Mouse (Mus musculus) adrenal gland, adult 18-20 months (tissue): Measurements from ENCODE around the gene Gm14214. TPM values are rescaled to one million over a fixed set of nuclear protein-coding genes. Genes with fewer than 3 reads are reported as not detected.

Experiments used
- DNase-seq, 2 experiments: peaks; one replicate each; pipeline ENCODE4 v3.0.0; 2021 to 2022; ENCODE audit warnings: low spot score in 2 of 2
- long read RNA-seq, 2 experiments: library from polyadenylated mRNA; stranded (forward); transcript quantifications; one replicate each; pipeline ENCODE4 v2.0.0; 2021
- total RNA-seq, 2 experiments: library from RNA; stranded (reverse); gene quantifications; 1 replicate in 1 of 2; 2 replicates in 1 of 2; pipeline ENCODE4 v1.2.3; 2021

Gm14214 gene
- total RNA-seq = not detected
- long read RNA-seq, experiment 1 = 0 reads
- long read RNA-seq, experiment 2 = 0 reads

- no peak for DNase-seq
Measured at GRCm38 (mm10) chr2:154769930-154770329, at the start of gene Gm14214. Gene Gm14214, minus strand, starts transcription at chr2:154770030.

- no peak for DNase-seq
Measured at GRCm38 (mm10) chr2:154818599-154818998, 48.8 kb upstream of the Gm14214 start.

GRCm38 (mm10) chr2:154817788-154818187 lies 48.0 kb upstream of the Gm14214 start:
- DNase-seq = peak in 1 of 2 experiments; percentile 35

- DNase-seq = no peak
Measured at GRCm38 (mm10) chr2:154817089-154817488, 47.3 kb upstream of the Gm14214 start.

GRCm38 (mm10) chr2:154813426-154813825 lies 43.6 kb upstream of the Gm14214 start:
- DNase-seq = no peak

- DNase-seq = no peak
Measured at GRCm38 (mm10) chr2:154810821-154811220, 41.0 kb upstream of the Gm14214 start.

GRCm38 (mm10) chr2:154809107-154809762 lies 39.4 kb upstream of the Gm14214 start:
- DNase-seq = no peak

GRCm38 (mm10) chr2:154807689-154808088 lies 37.9 kb upstream of the Gm14214 start:
- no peak for DNase-seq

GRCm38 (mm10) chr2:154803845-154804244 lies 34.0 kb upstream of the Gm14214 start:
- no peak for DNase-seq

GRCm38 (mm10) chr2:154803372-154803771 lies 33.5 kb upstream of the Gm14214 start:
- no peak for DNase-seq

- peak; percentile 78 to 83 for DNase-seq
Measured at GRCm38 (mm10) chr2:154791661-154792642, 22.1 kb upstream of the Gm14214 start.

- peak; percentile 93 for DNase-seq
Measured at GRCm38 (mm10) chr2:154790656-154791483, 21.0 kb upstream of the Gm14214 start, which contains the start of the genes Raly and a. Gene Raly, plus strand, starts transcription at chr2:154791096. Gene a, plus strand, starts transcription at chr2:154791402.

GRCm38 (mm10) chr2:154789977-154790655 lies 20.3 kb upstream of the Gm14214 start:
- peak in 1 of 2 experiments; percentile 36 for DNase-seq

- DNase-seq = no peak
Measured at GRCm38 (mm10) chr2:154789381-154789780, 19.6 kb upstream of the Gm14214 start.

- DNase-seq = no peak
Measured at GRCm38 (mm10) chr2:154786776-154787175, 16.9 kb upstream of the Gm14214 start.

GRCm38 (mm10) chr2:154786187-154786586 lies 16.4 kb upstream of the Gm14214 start:
- no peak for DNase-seq

- no peak for DNase-seq
Measured at GRCm38 (mm10) chr2:154785284-154785683, 15.5 kb upstream of the Gm14214 start.

GRCm38 (mm10) chr2:154782856-154783650 lies 13.2 kb upstream of the Gm14214 start:
- no peak for DNase-seq

GRCm38 (mm10) chr2:154782361-154782760 lies 12.5 kb upstream of the Gm14214 start:
- DNase-seq = no peak
